Mouse (Mus musculus) heart, adult 2 months (tissue): Measurements from ENCODE around the gene 4931409K22Rik.

ENCODE experiments used
- CTCF ChIP-seq: fragments of 200-600 bp; IDR thresholded peaks from 2 replicates; pipeline ENCODE4 v1.8.1; 2022; ENCODE audit warnings: antibody characterized with exemption, mild to moderate bottlenecking, moderate library complexity
- POLR2A ChIP-seq: fragments of 200-500 bp; IDR thresholded peaks from 2 replicates; pipeline ENCODE4 v1.6.1; 2011; ENCODE audit warnings: mild to moderate bottlenecking, low read depth, low read length, control low read depth; ENCODE audit not compliant: insufficient read depth

DNA sequence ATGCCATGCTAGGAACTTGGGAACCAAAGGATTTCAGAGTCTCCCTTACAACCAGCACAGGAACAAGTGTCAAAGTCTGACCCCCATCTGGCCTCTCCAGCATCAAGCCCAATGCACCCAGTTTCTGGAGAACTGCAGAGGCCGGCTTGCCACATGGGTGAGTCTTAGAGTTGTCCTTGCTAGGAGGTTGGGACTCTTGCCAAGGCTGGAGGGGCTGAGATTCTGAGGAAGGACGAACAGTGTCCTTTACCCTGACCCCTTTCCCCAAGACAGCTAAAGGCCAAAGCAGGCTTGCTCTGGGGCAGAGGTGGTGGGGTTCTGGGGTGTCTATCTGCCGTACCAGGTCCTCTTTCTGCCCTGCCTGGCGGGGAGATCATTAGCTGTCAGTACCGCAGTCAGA, 20.1 kb downstream of the 4931409K22Rik start:
- no peak for TF ChIP-seq CTCF
- no peak for TF ChIP-seq POLR2A
